Comparison of ENCODE assay signal across 19 mouse cellular contexts in genomic region chr15:26322804-26323203, GRCm38 (mm10). TPM values are rescaled to one million over a fixed set of nuclear protein-coding genes. Genes with fewer than 3 reads are reported as not detected.
DNase-seq lines count a peak whose midpoint lies in the region; TF ChIP-seq lines count a peak whose summit lies in the region.
"Had no signal": no experiment of that assay in that cellular context is flagged by ENCODE, and none has a peak within 500 bp of the region (broad histone marks: within the 10 kb centered on the region; RNA-seq: fewer than 3 reads in every experiment).

No protein-coding gene starts in this region.

- H3K4me2 ChIP-seq in myocyte (ENCODE audit: low read depth) = no peak overlapping the region
- H3K4me2 ChIP-seq: embryonic facial prominence, embryonic 12.5 days; forebrain, embryonic 13.5 days; forebrain, embryonic 15.5 days had no signal

- TF ChIP-seq CTCF in C2C12 (IDR thresholded peaks at IDR 0.05; ENCODE audit: control insufficient read depth, insufficient read depth, insufficient read length) = no peak

- H3K36me3 ChIP-seq in C2C12 (ENCODE audit: control insufficient read depth, insufficient read depth) (no peaks in the 10 kb centered on the region), myocyte (ENCODE audit: control insufficient read depth, insufficient read depth) (peaks cover 6% of the 10 kb centered on the region)
- H3K36me3 ChIP-seq: embryonic facial prominence, embryonic 10.5 days; embryonic facial prominence, embryonic 12.5 days; forebrain, embryonic 15.5 days; G1E had no signal

- H3ac ChIP-seq in C2C12 (ENCODE audit: control insufficient read depth, insufficient read length, low read depth) = no peak overlapping the region
- H3ac ChIP-seq in myocyte (ENCODE audit: control insufficient read depth, insufficient read length) = no peak overlapping the region

- H3K4me3 ChIP-seq in C2C12 (ENCODE audit: insufficient read depth, poor library complexity, severe bottlenecking) (no peak overlapping the region), myocyte (no peak overlapping the region)
- H3K4me3 ChIP-seq: embryonic facial prominence, embryonic 10.5 days; embryonic facial prominence, embryonic 12.5 days; forebrain, embryonic 13.5 days; forebrain, embryonic 15.5 days had no signal

- no peaks in the 10 kb centered on the region for H3K79me2 ChIP-seq in C2C12 (ENCODE audit: control insufficient read depth, insufficient read depth)
- no peaks in the 10 kb centered on the region for H3K79me2 ChIP-seq in myocyte (ENCODE audit: control insufficient read depth, insufficient read depth)

- DNase-seq in heart, adult 11 months = peak; percentile 21
- no peak for DNase-seq in heart, postnatal 14 days
- no peak for DNase-seq in gastrocnemius, postnatal 4 days (ENCODE audit: low spot score in 2 of 2)
- DNase-seq: adrenal gland, postnatal 36 days; cerebellum, adult 11-12 months; cerebellum, adult 2 months; cerebellum, adult 9-10 months; cerebellum, postnatal 10 days; cerebellum, postnatal 25 days; forebrain, postnatal 0 days had no signal

- TF ChIP-seq POLR2A in myocyte (IDR thresholded peaks at IDR 0.05; ENCODE audit: insufficient read length, low read depth) = no peak

- intact Hi-C loops in heart, postnatal 14 days (cut with DNase I) = no loop called here

- H3K79me3 ChIP-seq in C2C12 (ENCODE audit: low read depth) = no peaks in the 10 kb centered on the region

- H3K27me3 ChIP-seq in C2C12 (ENCODE audit: control insufficient read depth, insufficient read depth, insufficient read length) (no peaks in the 10 kb centered on the region), myocyte (ENCODE audit: control insufficient read depth, insufficient read depth, insufficient read length) (no peaks in the 10 kb centered on the region)
- H3K27me3 ChIP-seq: CH12.LX; embryonic facial prominence, embryonic 12.5 days; forebrain, embryonic 13.5 days; forebrain, embryonic 15.5 days had no signal

TF ChIP-seq in C2C12, 6 proteins besides CTCF, POLR2A, EP300 and RAD21:
- TF ChIP-seq USF1 (IDR thresholded peaks at IDR 0.05; ENCODE audit: low read depth) (no peak), CEBPB (IDR thresholded peaks at IDR 0.05; ENCODE audit: low read depth) (no peak), MYOD1 (IDR thresholded peaks at IDR 0.05; ENCODE audit: control insufficient read depth, insufficient read length, low read depth) (peak; percentile 85)

TF ChIP-seq in myocyte, 11 proteins besides CTCF, POLR2A, EP300 and RAD21:
- TF ChIP-seq MYOG (IDR thresholded peaks at IDR 0.05; ENCODE audit: control insufficient read depth in 1 of 3, insufficient read depth in 1 of 3, insufficient read length in 2 of 3, low read depth in 2 of 3) (peak in 2 of 3 experiments; percentile 52 to 53), MYOD1 (IDR thresholded peaks at IDR 0.05; ENCODE audit: control insufficient read depth in 1 of 3, insufficient read length in 2 of 3, low read depth in 2 of 3) (peak; percentile 2 to 83 (median 71)), MAX (IDR thresholded peaks at IDR 0.05; ENCODE audit: low read depth) (no peak), REST (IDR thresholded peaks at IDR 0.05; ENCODE audit: insufficient read depth, insufficient read length) (no peak), TCF12 (IDR thresholded peaks at IDR 0.05; ENCODE audit: insufficient read depth, poor library complexity, severe bottlenecking) (peak; percentile 6)

RNA-seq across cellular contexts. Expression of gene March11, which starts 14.0 kb away (rescaled TPM):
- under 1 TPM in 1 of 2 experiments, not detected in 1; 0.33 TPM for total RNA-seq in heart, postnatal 14 days (2021)
- polyA plus RNA-seq in C2C12 (2012; fragmentation: generic; extraction: Trizol) (26.1 TPM), myocyte (2012; fragmentation: generic; extraction: Trizol) (73.8 TPM)
- under 1 TPM in 1 of 2 experiments, not detected in 1; 0.41 TPM for total RNA-seq in gastrocnemius, postnatal 4 days (2021)
- total RNA-seq: CH12.LX had no signal
- polyA plus RNA-seq: activated CD4-positive, CD25-positive, alpha-beta regulatory T cell, adult 4 months; G1E had no signal
